Mouse (Mus musculus): ENCODE results near the gene Prr5. TPM values are rescaled to one million over a fixed set of nuclear protein-coding genes. Genes with fewer than 3 reads are reported as not detected.

Gene Prr5
- polyA plus RNA-seq, 1 experiment from 2014 or later = 29.0 TPM

DNA sequence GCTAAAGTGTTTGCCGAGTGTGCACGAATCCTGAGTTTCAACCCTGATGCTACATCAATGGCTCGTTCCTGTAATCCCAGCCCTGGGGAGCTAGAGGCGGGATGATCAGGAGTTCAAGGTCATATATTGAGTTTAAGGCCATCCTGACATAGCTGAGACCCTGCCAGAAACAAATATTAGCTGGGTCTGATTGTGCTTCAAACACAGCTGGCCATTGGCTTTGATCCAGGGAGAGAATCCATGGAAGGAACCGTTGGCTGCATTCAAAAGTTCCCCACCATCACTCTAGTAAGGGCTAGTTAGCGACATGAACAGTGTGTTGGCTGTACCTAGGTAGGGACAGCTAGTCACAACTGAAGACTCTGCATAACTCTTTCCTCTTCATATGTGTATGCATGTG, 19.9 kb downstream of the Prr5 start:
- Histone ChIP-seq H3K36me3 (ENCODE audit: control insufficient read depth, insufficient read depth, low read length) (peaks cover 28% of the 10 kb centered on the region), H3K4me1 (ENCODE audit: control insufficient read depth, insufficient read depth, low read length) (peaks cover 3% of the 10 kb centered on the region; the same call in 1 of the 2 replicates), H3K27me3 (ENCODE audit: control insufficient read depth, insufficient read depth, low read length) (no peaks in the 10 kb centered on the region), H3K9ac (replicated peaks; ENCODE audit: low read depth, low read length) (no peak overlapping the region), H3K4me2 (replicated peaks; ENCODE audit: low read depth, low read length) (no peak overlapping the region), H3K9me3 (ENCODE audit: control insufficient read depth, low read depth, low read length) (no peaks in the 10 kb centered on the region), H3K27ac (ENCODE audit: low read length) (no peak overlapping the region), H3K4me3 (ENCODE audit: low read depth, low read length) (no peak overlapping the region)
- ATAC-seq (ENCODE audit: insufficient number of reproducible peaks, insufficient read depth, low FRiP score, low read depth) = no peak
- WGBS = 66% methylated on average over 6 of the region's 6 CpGs

DNA sequence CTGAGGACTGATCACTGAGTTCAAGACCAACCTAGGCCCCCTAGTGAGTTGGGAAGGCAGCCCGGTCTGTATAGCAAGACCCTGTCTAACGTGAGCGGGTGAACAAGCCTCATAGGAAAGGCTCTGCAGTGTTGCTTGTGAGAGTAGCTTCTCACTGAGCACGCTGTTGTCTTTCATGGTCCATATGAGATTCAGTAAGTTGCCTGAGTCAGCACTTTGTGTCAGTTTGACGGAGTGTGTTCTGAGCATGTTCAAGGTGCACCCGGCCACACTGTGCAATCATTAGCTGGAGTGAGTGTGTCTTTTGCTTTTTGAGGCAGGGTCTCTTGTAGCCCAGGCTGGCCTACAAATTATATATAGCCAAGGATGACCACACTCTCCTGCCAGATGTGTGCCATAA, 22.1 kb downstream of the Prr5 start:
- H3K4me3 ChIP-seq (ENCODE audit: low read depth, low read length) = no peak overlapping the region
- H3K27ac ChIP-seq (ENCODE audit: low read length) = no peak overlapping the region
- peaks cover 39% of the 10 kb centered on the region for H3K36me3 ChIP-seq (ENCODE audit: control insufficient read depth, insufficient read depth, low read length)
- no peaks in the 10 kb centered on the region for H3K9me3 ChIP-seq (ENCODE audit: control insufficient read depth, low read depth, low read length)
- H3K4me1 ChIP-seq (ENCODE audit: control insufficient read depth, insufficient read depth, low read length) = peaks cover 3% of the 10 kb centered on the region; the same call in 1 of the 2 replicates
- no peak overlapping the region for H3K4me2 ChIP-seq (replicated peaks; ENCODE audit: low read depth, low read length)
- no peaks in the 10 kb centered on the region for H3K27me3 ChIP-seq (ENCODE audit: control insufficient read depth, insufficient read depth, low read length)
- H3K9ac ChIP-seq (replicated peaks; ENCODE audit: low read depth, low read length) = no peak overlapping the region
- WGBS = 93% methylated on average over 6 of the region's 6 CpGs
- no peak for ATAC-seq (ENCODE audit: insufficient number of reproducible peaks, insufficient read depth, low FRiP score, low read depth)

DNA sequence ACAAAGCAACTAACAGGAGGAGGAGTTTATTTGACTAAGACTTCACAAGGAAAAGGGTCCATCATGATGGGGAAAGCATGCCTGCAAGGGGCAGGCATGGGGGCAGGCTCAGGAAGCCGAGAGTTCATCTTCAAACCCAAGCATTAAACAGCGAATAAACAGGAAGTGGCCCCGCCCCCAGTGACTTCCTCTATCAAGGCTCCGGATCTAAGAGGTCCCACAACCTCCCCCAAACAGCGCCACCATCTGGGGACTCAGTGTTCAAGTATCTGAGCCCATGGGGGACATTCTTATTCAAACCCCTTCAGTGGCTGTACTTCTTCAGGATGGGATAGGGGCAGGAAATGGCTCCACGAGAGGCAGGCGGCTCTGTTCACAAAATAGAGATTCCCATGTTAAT, 23.2 kb downstream of the Prr5 start:
- Histone ChIP-seq H3K9me3 (ENCODE audit: control insufficient read depth, low read depth, low read length) (no peaks in the 10 kb centered on the region), H3K4me1 (ENCODE audit: control insufficient read depth, insufficient read depth, low read length) (no peaks in the 10 kb centered on the region; the same call in 1 of the 2 replicates), H3K36me3 (ENCODE audit: control insufficient read depth, insufficient read depth, low read length) (peaks cover 39% of the 10 kb centered on the region), H3K4me3 (ENCODE audit: low read depth, low read length) (no peak overlapping the region), H3K9ac (replicated peaks; ENCODE audit: low read depth, low read length) (no peak overlapping the region), H3K4me2 (replicated peaks; ENCODE audit: low read depth, low read length) (no peak overlapping the region), H3K27me3 (ENCODE audit: control insufficient read depth, insufficient read depth, low read length) (no peaks in the 10 kb centered on the region), H3K27ac (ENCODE audit: low read length) (no peak overlapping the region)
- no peak for ATAC-seq (ENCODE audit: insufficient number of reproducible peaks, insufficient read depth, low FRiP score, low read depth)
- 84% methylated on average over 7 of the region's 7 CpGs for WGBS

DNA sequence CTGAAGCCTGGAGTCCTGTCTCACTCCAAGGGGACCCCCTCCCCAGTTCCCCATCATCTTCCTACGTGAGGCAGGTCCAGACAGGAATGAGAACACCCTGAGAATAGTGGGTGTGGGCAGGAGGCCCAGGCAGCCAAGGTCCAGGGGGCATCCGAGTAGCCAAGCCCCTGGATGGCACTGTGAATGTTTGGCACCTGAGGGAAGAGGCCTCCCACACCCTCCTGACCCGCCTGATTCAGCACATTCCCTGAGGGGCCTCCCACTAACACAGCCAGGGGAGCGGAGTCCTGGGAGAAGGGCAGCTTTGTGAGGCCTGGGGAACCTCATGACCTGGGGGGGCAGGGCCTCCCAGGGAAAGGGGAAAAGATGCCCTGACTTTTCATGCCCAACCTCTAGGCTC, 26.6 kb downstream of the Prr5 start:
- H3K4me1 ChIP-seq (ENCODE audit: control insufficient read depth, insufficient read depth, low read length) = no peaks in the 10 kb centered on the region
- no peak overlapping the region for H3K4me3 ChIP-seq (ENCODE audit: low read depth, low read length)
- H3K36me3 ChIP-seq (ENCODE audit: control insufficient read depth, insufficient read depth, low read length) = peaks cover 35% of the 10 kb centered on the region
- no peak; the same call in 1 of the 2 replicates for ATAC-seq (ENCODE audit: insufficient number of reproducible peaks, insufficient read depth, low FRiP score, low read depth)
- no peaks in the 10 kb centered on the region for H3K9me3 ChIP-seq (ENCODE audit: control insufficient read depth, low read depth, low read length)
- H3K27me3 ChIP-seq (ENCODE audit: control insufficient read depth, insufficient read depth, low read length) = no peaks in the 10 kb centered on the region
- no peak overlapping the region for H3K9ac ChIP-seq (replicated peaks; ENCODE audit: low read depth, low read length)
- H3K27ac ChIP-seq (ENCODE audit: low read length) = no peak overlapping the region
- no peak overlapping the region for H3K4me2 ChIP-seq (replicated peaks; ENCODE audit: low read depth, low read length)
- WGBS = 48% methylated on average over 4 of the region's 4 CpGs

DNA sequence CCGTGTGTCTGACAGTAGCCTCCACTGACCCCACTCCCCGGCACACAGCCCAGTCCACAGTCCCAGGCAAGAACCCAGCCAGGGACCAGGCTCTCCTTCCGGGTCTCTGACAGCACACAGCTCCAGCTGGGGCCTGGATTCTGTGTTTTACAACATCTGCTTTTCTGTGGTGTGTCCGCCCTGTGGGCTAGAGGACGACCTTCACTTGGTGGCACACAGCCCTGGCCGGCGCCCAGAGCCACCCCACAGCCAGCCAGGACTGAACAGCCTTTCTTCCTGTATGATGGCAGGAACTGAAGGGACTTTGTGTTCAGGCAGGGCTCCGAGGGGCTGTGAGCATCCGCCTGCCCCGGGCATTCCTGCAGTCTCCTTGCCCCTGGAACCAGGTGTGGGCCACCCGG, 28.2 kb downstream of the Prr5 start:
- H3K9me3 ChIP-seq (ENCODE audit: control insufficient read depth, low read depth, low read length) = no peaks in the 10 kb centered on the region
- H3K4me1 ChIP-seq (ENCODE audit: control insufficient read depth, insufficient read depth, low read length) = no peaks in the 10 kb centered on the region
- H3K27me3 ChIP-seq (ENCODE audit: control insufficient read depth, insufficient read depth, low read length) = no peaks in the 10 kb centered on the region
- H3K27ac ChIP-seq (ENCODE audit: low read length) = no peak overlapping the region
- no peak for ATAC-seq (ENCODE audit: insufficient number of reproducible peaks, insufficient read depth, low FRiP score, low read depth)
- H3K4me2 ChIP-seq (replicated peaks; ENCODE audit: low read depth, low read length) = no peak overlapping the region
- H3K4me3 ChIP-seq (ENCODE audit: low read depth, low read length) = no peak overlapping the region
- H3K9ac ChIP-seq (replicated peaks; ENCODE audit: low read depth, low read length) = no peak overlapping the region
- peaks cover 39% of the 10 kb centered on the region for H3K36me3 ChIP-seq (ENCODE audit: control insufficient read depth, insufficient read depth, low read length)
- WGBS = 72% methylated on average over 11 of the region's 11 CpGs

DNA sequence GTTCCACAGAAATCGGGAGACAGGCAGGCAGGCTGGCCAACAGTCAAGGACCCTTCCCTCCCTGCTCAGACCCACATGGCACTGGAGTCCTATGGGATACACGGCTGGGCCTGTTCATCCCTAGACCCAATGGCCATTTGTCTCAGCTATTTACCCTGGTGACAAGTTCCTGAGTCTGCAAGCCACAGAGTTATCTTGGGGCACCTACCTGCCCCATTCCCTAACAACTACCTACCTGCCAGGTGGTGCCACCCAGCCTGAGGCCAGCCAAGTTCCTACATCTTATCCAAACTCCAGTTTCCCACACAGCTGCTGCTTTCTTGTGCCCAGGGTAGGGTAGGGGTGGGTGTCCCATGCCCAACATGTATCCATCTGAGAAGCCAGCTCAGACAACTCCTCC, 28.8 kb downstream of the Prr5 start:
- H3K4me2 ChIP-seq (replicated peaks; ENCODE audit: low read depth, low read length) = no peak overlapping the region
- ATAC-seq (ENCODE audit: insufficient number of reproducible peaks, insufficient read depth, low FRiP score, low read depth) = no peak
- H3K9me3 ChIP-seq (ENCODE audit: control insufficient read depth, low read depth, low read length) = no peaks in the 10 kb centered on the region
- no peak overlapping the region for H3K4me3 ChIP-seq (ENCODE audit: low read depth, low read length)
- H3K36me3 ChIP-seq (ENCODE audit: control insufficient read depth, insufficient read depth, low read length) = peaks cover 36% of the 10 kb centered on the region
- no peak overlapping the region for H3K27ac ChIP-seq (ENCODE audit: low read length)
- H3K27me3 ChIP-seq (ENCODE audit: control insufficient read depth, insufficient read depth, low read length) = no peaks in the 10 kb centered on the region
- 69% methylated on average over 2 of the region's 2 CpGs for WGBS
- no peaks in the 10 kb centered on the region for H3K4me1 ChIP-seq (ENCODE audit: control insufficient read depth, insufficient read depth, low read length)
- H3K9ac ChIP-seq (replicated peaks; ENCODE audit: low read depth, low read length) = no peak overlapping the region

DNA sequence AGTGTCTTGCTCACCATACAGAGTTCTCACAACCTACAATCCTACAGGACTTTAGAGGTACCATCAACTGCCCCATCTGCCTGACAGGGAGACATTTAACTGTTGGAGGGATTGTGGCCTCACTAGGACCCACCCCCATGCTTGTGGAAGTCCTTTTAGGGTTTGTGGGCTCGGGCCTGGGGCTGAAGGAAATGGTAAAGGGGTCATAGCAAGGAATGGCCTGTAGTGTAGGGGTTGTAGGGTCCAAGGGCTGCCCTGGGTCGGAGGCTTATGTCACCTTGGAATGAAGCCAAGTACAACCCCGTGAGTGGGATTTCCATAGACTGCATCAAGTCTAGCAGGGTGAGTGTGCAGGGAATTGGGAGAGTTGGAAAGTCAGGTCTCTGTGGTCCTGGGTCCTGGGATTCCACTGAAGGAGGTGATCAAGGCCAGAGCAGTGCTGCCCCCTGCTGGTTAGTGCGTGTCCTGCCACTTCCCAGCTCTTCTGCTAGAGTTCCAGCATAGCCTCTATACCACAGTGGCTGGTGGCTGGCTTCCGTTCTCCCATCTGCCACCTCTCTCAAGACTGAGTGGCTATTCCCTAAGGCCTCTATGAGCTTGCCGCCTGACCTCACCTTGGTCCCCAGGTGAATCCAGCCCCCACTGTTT, 30.9 kb downstream of the Prr5 start:
- H3K4me3 ChIP-seq (ENCODE audit: low read depth, low read length) = no peak overlapping the region
- no peak overlapping the region for H3K4me2 ChIP-seq (replicated peaks; ENCODE audit: low read depth, low read length)
- H3K27ac ChIP-seq (ENCODE audit: low read length) = no peak overlapping the region
- no peaks in the 10 kb centered on the region for H3K4me1 ChIP-seq (ENCODE audit: control insufficient read depth, insufficient read depth, low read length)
- no peak overlapping the region for H3K9ac ChIP-seq (replicated peaks; ENCODE audit: low read depth, low read length)
- WGBS = 51% methylated on average over 6 of the region's 6 CpGs
- H3K9me3 ChIP-seq (ENCODE audit: control insufficient read depth, low read depth, low read length) = no peaks in the 10 kb centered on the region
- ATAC-seq (ENCODE audit: insufficient number of reproducible peaks, insufficient read depth, low FRiP score, low read depth) = no peak
- H3K27me3 ChIP-seq (ENCODE audit: control insufficient read depth, insufficient read depth, low read length) = no peaks in the 10 kb centered on the region
- peaks cover 28% of the 10 kb centered on the region for H3K36me3 ChIP-seq (ENCODE audit: control insufficient read depth, insufficient read depth, low read length)

DNA sequence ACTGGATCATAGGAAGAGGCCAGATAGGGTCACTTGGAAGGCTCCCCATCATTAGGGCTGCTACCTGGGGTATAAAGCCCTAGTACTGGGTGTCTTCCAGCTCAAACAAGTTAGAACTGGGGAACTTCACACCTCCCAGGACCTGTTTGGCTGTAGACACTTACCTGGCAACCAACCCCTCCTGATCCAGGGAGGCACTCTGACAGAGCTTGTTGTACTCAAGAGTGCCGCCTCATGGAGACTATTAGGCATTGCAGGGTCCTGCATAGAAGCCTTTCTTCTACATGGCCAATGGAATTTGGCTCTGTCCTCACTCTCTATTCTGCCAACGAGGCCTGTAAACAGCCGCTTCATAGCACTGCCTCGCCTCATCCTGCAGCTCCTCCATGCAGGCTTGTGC, 32.5 kb downstream of the Prr5 start:
- no peak for ATAC-seq (ENCODE audit: insufficient number of reproducible peaks, insufficient read depth, low FRiP score, low read depth)
- Histone ChIP-seq H3K9ac (replicated peaks; ENCODE audit: low read depth, low read length) (no peak overlapping the region), H3K27me3 (ENCODE audit: control insufficient read depth, insufficient read depth, low read length) (no peaks in the 10 kb centered on the region), H3K27ac (ENCODE audit: low read length) (no peak overlapping the region), H3K4me1 (ENCODE audit: control insufficient read depth, insufficient read depth, low read length) (no peaks in the 10 kb centered on the region), H3K9me3 (ENCODE audit: control insufficient read depth, low read depth, low read length) (no peaks in the 10 kb centered on the region), H3K36me3 (ENCODE audit: control insufficient read depth, insufficient read depth, low read length) (peaks cover 24% of the 10 kb centered on the region), H3K4me3 (ENCODE audit: low read depth, low read length) (no peak overlapping the region), H3K4me2 (replicated peaks; ENCODE audit: low read depth, low read length) (no peak overlapping the region)
- 24% methylated on average over 4 of the region's 4 CpGs for WGBS

All from stomach, embryonic 14.5 days (tissue).